Mouse (Mus musculus) adrenal gland, postnatal 36 days (tissue): ENCODE measurements around the gene St6galnac5. TPM values are rescaled to one million over a fixed set of nuclear protein-coding genes. Genes with fewer than 3 reads are reported as not detected.

Experiments
- DNase-seq, 2 experiments: peaks; one replicate each; pipeline ENCODE4 v3.0.0; 2021; ENCODE audit warnings: mixed read lengths in 1 of 2
- total RNA-seq, 2 experiments: library from RNA; stranded (reverse); gene quantifications; 2 replicates each; pipeline ENCODE4 v1.2.3; 2021

Gene St6galnac5
- total RNA-seq, 2 experiments from 2014 or later, result 0.56 to 0.79 TPM

DNA sequence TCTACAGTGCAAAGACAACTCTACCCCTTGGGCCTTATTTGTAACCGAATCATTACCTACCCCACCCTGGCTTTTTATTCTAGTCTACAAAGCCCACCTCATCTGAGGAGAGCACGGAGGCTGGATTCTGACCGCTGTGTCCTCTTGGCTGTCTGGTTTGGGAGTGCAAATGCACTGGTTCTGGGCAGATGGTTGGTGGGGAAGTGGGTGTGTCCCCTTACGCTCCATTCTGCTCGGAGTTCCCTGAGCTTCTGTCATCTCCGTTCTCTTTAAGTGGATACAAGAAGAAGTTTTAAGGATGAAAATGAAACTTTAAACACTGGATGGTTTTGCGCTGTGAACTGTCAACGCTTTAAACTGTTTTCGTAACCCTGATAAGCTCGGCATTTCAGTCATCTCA is 68.9 kb downstream of the St6galnac5 start:
- no peak for DNase-seq

DNA sequence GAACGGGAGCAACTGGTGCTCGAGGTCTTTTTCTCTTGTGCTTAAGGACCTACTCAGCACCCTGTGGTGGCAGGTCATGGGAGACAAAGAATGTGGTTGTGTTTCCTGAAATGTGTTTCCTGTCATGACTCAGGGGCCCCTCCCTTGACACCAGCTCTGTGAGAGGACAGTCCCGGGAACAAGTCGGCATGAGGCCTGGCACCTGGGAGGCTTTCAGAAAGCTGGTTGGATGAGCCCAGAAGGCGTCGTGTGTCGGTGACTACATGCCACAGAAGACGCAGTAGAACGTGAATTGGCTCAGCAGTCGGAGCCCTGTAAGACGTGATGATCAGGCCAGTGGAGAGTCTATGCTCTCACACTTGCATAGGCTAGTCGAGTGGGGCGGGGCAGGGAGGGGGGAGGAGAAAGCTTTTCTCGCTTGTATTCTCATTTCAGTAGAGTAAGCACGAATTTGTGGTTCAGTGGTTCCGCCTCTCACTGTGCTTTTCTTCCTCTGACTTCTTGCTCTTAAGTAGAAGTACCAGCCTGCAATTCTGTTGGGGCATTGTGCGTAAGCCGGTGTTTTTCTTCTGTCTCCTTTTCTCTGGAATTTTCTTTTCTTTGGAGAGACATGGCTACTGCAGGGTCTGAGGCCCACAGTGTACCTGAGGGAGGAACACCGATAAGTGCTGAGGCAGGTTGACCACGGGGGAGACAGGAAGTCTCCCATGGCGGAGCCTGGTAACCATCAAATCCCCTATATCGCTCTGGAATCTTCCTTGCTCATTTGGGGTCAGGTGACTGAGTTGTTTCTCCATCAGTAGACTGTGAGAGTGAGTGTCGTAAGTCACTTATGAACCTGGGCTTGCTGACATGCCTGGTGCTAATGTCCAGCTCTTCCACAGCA is 69.6 kb downstream of the St6galnac5 start:
- DNase-seq, result no peak

DNA sequence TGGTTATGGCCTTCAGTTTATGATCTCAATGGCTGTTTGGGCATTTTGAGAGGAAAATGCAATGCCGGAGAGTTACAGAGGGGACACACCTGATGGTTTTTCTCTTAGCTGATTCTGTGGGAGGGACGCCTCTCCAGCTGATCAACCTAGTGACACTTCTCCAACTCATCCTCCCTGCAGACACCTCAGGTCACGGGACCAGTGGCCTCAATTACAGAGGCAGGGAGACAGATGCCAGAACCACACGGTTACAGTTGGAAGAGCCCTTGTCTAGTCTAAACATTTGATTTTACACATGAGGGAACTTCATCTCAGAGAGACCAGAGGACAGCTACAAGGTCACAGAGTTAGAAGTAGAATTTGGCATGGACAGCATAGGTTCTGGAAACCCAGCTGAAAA is 70.5 kb downstream of the St6galnac5 start:
- DNase-seq, result no peak

DNA sequence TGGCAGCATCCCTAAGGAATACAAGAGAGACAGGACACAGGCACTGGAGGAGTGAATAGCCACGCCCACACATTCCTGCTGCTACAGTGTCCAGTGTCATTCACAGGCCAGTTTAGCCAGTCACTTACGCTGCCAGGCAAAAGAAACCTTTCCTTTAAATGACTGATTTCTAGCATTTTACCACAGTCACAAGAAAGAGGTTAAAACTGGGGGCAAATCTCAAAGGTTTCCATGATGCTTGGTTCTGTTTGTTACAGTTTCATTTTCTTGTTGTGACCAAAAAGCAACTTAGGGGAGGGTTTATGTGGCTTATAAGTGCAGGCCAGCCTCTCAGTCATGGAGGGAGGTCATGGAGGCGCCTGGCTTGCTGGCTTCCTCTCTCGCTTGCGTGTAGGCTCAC is 74.4 kb downstream of the St6galnac5 start:
- no peak for DNase-seq

DNA sequence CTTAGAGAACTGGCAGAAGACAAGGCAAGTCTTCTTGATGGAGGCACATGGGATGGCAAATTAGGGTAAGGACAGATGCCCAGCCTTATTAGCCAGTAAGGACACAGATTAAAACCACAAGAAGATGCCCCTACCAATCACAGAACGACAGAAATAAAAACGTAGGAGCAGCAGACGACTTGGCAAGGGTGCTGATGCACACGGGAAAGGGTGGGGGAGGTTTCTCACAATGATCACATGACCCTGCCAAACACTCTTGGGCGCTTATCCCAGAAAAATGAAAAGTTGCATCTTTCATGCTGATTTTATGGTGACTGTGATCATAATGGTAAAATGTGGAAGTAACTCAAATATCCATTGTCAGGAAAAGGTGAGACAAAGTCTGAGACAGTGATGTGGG is 75.0 kb downstream of the St6galnac5 start:
- no peak for DNase-seq

DNA sequence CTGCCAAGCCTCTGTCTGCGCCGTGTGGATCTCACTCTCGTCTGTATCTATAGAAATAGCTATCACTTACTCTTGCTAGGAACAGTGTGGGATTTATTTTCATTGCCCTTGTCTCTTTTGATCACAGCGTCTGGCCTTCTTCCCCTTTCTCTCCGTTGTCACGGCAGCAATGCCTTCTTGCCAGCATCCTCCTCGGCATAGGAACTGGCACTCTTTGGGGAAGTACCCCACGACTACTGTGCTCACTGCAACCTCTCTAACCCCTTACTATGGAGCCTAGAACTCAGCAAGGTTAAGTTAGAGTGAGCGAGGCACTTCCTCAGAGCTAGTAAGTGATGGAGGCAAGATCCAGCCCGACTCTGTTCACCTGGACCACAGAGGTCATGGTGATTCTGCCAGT is 76.2 kb downstream of the St6galnac5 start:
- DNase-seq, result no peak

DNA sequence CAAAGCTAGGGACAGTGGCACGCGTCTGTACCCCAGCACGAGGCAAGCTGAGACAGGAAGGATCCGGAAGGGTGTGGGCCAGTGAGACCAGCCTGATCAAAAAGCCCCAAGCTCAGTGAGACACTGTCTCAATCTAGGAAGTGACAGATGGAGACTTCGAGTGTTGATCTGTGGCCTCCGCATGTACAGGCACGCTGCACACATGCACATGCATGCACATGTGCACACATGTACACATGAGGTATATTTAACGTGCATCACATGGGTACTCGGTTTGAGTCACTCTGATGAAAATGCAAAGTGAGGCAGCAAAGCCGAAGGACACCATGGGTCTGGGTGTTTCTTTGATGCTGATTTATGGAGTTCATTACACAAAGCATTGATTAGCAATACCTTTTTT is 77.0 kb downstream of the St6galnac5 start:
- no peak for DNase-seq

DNA sequence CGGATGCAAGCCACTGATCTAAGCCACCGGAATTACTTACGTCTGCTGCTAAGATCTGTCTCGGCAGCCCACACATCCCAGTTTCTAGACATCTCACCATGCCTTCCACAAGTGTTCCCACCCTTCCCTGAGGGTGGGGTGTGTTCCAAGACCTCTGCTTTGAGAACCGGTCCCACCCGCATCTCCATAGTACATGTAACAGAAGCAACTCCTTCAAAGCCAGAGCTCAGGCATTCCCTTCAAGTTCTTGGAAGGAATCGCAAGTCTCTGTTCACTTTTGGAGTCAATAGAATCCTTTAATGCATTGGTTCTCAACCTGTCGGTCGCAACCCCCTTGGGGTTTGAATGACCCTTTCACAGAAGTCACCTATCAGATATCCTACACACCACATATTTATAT is 83.1 kb downstream of the St6galnac5 start:
- DNase-seq, result no peak

DNA sequence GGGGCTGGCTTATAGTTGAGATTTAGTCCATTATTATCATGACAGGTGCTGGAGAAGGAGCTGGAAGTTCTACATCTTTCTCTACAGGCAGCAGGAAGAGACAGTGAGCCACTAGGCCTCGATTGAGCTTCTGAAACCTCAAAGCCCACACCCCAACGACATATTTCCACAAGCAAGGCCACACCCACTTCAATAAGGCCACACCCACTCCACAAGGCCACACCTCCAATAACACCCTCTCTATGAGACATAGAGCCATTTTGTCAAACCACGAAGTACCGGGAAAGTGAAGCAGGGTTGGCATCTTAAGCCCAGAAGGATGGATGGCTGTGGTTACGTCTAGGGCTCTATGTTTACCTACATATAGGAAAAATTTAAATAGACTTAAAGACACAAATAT is 84.8 kb downstream of the St6galnac5 start:
- DNase-seq, result no peak

DNA sequence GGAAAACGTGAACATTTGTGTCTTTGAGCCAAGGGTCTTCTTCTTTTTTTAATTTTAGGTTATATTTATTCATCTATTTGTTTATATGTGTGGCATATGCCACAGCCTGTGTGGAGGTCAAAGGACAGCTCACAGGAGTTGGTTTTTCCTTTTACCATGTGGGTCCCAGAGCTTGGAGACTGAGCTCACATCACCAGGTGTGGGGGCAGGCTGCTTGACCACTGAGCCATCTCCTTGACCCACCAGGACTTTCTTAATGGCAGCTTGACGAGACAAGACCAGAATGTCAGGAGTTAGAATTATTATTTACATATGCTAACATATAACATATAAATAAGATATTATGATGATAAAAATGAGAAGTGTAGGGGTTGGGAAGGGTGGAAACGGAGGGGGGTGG is 85.9 kb downstream of the St6galnac5 start:
- DNase-seq, result no peak

DNA sequence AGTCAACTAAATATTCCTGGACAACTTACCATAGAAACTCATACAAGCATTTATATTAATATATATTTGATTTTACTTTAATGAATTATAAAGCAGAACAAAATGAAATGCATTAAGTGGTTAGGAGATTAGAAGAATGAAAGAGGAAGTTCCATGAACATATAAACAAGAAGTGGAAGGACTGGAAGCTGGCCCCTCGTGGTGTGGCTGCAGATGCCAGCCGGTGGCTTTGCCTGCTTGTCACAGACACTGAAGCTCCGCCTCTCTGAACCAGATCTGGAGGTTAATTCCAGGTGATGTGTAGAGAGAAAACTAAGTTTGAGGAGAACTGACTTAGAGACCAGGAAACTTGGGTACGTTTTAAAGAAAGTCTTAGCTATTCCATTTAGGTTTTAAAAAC is 87.1 kb downstream of the St6galnac5 start:
- no peak for DNase-seq

DNA sequence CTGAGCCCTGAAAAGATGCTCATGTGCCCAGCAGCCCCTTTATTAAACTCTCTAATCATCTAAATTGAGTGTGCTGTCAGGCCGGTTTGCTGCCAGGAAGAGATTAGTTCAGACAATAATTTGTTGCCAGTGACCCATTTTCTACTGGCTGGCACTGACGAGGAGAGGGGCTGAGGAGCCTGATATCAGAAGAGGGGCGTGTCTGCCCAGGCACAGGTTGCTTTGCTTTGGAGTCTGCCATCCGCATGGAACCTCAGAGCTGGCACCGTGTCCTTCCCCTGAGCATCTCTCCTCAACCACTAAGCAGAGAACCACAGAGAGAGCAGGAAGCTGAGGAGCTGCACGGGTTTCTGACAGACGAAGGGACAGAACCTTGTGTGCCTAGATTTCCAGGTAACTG is 93.9 kb downstream of the St6galnac5 start:
- peak in 1 of 2 experiments; percentile 9 for DNase-seq

DNA sequence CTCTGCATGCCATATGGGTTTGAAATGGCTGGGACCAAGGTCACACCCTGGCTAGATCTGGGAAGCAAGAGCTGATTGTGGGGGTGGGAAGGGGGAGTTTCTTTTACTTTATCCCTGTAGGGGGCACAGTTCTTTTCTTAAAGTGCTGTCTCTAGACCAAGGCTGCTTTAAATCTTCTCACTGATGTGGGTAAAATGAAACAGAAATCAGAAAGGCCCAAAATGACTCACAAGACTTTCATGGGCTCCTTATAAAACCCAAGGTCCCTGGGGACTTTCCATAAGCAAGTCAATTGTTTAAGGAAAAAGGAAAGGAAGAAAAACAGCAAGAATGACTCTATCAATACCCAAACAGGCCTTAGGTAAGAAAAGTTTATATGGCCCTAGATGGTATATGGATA is 95.3 kb downstream of the St6galnac5 start:
- DNase-seq, result peak in 1 of 2 experiments; percentile 6

DNA sequence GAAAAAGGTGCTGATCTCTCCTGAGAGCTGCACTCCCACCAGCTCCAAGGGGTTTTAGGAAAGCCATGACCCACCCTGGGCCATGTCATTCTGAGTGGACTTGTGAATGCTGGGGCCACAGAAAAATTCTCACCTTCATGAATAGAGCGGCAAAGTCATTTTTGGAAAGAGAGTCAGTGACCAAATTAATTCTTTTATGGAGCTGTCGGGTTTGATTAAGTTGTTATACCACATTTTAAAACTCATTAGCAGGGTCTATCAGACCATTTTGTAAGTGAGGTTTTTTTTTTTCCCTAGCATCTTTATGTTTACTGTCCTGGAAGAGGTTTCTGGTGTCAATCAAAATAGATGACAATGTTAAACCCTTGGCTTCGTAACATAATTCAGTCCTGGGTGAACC is 98.5 kb downstream of the St6galnac5 start:
- no peak for DNase-seq

DNA sequence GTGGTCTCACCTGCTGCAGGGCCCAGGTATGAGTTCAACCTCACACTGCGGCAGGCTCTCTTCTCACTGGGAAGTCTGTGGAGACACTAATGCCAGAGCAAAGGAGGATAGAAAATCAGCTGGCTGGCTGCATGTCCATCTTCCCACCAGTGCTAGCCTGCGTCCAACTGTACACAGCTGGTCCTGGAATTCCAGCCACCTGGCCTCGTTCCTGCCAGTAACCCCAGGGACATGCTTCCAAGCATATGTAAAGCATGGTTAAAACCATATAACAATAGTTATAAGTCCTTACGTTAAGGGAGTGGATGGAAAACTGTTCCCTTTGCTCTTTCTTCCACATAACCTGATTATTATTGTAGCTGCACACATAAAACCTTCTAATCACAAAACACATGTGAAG is 100.3 kb downstream of the St6galnac5 start:
- no peak for DNase-seq

DNA sequence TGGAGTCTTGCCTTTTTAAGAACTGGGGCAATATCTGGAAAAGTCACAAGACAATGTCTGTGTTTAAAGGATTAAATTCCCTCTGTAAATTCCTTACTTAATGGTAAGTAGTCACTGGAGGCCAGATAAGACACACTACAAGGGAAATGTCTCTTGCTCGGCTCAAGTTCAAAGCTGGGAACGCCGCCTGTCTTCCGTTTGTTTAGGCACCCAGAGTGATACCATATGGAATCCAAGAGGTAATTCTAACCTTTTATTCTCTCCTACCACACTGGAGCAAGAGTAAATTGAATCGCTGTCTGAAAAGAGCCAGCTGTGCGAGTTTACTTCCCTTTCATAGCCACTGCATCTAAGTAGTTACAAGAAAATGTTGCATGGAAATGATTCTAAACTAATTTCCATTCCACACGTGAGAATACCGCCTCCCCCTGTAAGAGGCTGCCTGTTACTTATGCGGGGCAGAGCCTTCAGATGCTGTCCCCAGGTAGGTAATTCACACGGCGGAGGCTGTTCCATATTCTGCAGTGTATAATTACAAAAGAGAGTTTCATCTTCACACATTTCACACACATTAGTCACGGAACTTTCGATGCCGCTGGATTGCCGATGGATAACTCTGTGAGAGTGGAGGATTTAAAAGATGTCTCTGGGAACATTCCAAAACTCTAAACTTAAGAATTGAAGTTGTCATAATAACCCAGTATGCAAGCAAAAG is 101.8 kb downstream of the St6galnac5 start:
- no peak for DNase-seq

DNA sequence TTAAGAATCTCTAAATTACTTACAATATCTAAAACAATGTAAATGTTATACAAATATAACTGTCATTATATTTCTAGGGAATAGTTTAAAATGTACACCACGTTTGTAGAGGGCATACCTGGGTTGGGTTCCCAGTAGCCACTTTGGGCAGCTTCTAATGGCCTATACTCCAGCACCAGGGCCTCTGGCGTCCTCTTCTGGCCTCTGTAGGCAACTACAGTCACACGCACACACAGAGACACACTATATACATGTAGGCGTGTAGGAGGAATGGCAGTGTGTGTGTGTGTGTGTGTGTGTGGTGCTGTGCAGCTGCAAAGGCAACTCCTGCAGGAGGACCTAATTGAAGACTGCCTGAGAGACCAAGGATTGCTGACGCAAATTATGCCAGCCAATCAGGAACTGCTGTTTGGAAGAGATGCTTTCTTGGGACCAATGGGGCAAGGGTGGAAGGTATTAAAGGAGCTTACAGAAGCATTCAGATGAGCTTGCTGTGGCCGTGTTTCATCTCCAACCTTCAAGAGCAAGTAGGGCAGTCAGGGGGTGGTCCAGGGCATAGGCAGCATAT is 106.2 kb downstream of the St6galnac5 start:
- DNase-seq, result no peak

DNA sequence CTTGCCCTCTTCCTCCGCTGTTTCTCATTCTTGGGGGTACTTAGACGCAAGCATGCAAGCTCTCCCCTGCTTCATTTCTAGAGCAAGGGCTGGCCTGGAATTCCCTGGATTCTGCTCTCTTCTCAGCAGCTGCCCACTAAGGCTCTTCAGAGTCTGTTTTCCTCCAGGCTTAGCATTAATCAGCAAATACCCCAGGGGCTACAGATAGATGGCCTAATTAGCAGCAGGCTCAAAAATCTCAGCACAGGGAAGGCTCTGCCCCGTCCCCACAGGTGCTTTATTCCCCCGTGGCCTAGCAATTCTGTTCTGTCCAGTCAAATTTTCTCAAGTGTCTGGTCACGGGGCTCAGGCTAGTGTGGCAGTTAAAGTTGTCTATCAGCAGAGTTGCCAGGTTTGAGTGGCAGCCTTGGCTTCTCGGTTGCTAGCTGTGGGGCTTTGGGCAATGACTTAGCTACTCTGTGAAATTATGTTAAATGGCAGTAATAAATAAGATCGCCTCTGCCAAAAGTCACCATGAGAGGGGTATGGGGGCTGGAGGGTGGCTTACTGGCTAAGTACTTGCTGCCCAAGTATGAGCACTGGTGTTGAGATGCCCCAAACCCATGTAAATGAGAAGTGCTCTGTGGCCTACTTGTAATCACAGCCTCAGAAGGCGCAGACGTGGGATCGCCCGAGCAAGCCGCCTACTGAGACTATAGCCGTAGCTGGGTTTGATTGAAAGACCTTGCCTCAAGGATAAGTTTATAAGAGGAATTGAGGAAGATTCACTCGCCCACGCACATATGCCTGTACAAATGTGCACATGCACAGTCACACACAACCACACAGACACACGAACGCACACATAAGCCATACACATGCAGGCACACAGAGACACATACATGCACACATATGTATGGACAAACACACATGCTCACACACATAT is 107.4 kb downstream of the St6galnac5 start:
- DNase-seq, result no peak

DNA sequence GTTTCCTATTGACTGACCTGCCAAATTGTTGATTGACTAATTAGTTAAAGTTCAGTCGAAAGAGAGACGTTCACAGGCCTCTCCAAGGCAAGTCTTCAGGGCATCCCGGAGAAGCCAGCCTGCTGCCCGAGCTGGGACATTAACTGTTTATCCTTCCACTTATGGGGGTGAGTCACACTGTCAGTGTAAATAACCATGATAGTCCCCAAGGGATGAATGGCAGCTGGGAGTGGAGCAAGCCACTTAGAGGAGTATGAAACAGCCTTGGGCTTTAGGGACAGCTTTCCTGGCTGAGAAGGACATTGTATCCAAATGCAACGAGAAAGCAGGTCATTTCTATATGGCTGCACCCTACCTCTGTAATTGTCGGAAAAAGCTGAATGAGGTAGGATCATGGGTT is 109.5 kb downstream of the St6galnac5 start:
- no peak for DNase-seq

DNA sequence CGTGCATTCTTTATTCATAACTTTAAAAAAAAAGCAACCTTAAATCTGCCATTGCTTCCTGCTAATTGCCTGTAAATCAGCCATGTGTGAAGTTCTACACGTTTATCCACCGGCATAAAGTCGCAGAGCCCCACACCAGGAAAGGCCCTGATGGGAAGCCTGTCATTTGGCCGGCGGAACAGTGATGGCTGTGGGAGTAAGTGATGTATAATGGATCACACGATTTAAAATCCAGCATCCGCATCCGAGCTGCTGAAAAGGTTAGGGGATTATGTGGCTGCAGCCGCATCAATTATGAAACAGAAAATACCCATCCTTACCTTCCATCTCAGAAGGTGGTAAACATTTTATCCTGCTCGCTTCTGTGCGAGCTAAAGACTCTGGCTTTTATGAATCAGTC is 110.0 kb downstream of the St6galnac5 start:
- no peak for DNase-seq

DNA sequence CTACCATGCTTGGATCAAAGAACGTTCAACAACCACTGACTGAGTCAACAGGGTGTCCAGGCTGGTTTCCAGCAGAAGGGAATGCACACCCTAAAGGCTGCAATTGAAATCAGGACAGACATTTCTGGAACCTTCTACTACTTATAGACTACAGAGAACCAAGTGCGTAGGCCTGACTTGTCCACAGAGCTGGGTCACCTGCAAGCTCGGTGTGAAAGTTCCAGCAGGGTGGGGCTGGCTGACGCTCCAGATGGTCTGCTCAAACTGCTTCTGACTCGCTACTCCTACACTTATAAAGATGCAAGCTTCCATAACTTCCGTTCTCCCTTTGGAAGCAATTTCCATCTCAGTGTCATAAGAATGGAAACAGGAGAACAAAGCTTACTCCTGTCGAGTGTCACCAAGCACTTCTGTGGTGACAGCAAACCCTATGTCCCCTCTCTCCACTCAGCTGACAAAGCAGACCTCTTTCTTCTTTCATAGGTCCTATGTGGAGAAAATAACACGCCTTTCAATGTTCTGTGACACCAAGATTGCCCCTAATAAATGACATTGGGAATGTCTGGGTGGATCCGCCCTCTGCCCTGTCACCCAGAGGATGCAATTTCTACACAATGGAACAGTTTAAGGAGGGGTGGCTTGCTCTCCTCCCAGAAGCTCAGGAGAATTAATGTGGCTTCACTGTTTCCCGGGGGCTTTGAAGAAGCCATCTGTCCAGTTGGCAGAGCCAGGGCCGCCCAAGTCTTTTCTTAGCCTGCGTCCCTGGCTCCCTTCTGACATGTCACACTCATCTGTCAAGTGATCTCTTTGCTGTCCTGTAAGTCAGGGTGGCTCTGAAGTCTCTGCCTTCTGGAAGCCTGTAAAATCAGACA is 114.2 kb downstream of the St6galnac5 start:
- DNase-seq, result no peak
